Mouse (Mus musculus): Measurements from ENCODE around the gene Lrrc8e. TPM values are rescaled to one million over a fixed set of nuclear protein-coding genes. Genes with fewer than 3 reads are reported as not detected.

The Lrrc8e gene
- polyA plus RNA-seq, 1 experiment: not detected

DNA sequence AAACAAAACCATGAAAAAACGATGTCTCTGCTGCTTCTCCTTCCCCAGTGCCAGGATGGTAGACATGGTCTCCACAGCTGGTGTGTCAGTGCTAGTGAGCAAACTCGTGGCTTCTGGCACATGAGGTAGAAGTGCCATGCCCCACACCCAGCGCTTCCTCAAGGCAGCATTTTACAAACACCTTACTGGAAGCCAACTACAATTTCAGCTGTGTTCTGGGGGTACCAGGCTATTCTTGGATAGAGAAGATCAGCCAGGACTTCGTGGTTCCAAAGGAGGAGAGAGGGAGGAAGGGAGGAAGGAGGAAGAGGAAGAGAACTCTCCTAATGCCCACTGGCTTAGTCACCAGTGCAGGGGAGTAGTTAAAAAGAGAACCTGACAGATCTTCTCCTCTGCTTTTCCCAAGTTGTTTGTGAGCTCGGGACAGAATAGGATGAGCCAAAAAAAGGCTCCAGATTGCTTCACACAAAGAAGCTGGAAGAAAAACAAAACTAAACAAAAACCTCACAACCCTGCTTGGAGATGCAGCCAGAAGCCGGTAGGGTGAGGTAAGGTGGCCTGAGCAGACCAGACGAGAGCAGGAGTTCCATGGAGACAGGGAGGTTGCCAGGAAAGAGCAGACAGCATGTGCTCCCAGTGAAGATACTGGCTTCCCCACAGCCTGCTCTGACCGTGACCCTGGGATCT is 36.6 kb downstream of the Lrrc8e start:
- Histone ChIP-seq H3K4me3 (replicated peaks; ENCODE audit: insufficient read depth, low read depth, low read length) (no peak overlapping the region), H3K27ac (ENCODE audit: insufficient read depth, low read length) (no peak overlapping the region), H3K27me3 (ENCODE audit: control insufficient read depth, insufficient read depth, low read length) (no peaks in the 10 kb centered on the region), H3K4me1 (ENCODE audit: control insufficient read depth, insufficient read depth, low read length) (peaks cover 5% of the 10 kb centered on the region; the same call in 1 of the 2 replicates)
- WGBS: 78% methylated on average over 8 of the region's 8 CpGs
- DNase-seq: no peak
- TF ChIP-seq CTCF (IDR thresholded peaks at IDR 0.05; ENCODE audit: borderline replicate concordance, insufficient read depth, low read depth, low read length): no peak
- no peak for TF ChIP-seq POLR2A (IDR thresholded peaks at IDR 0.05; ENCODE audit: borderline replicate concordance, insufficient read depth, low read length)

DNA sequence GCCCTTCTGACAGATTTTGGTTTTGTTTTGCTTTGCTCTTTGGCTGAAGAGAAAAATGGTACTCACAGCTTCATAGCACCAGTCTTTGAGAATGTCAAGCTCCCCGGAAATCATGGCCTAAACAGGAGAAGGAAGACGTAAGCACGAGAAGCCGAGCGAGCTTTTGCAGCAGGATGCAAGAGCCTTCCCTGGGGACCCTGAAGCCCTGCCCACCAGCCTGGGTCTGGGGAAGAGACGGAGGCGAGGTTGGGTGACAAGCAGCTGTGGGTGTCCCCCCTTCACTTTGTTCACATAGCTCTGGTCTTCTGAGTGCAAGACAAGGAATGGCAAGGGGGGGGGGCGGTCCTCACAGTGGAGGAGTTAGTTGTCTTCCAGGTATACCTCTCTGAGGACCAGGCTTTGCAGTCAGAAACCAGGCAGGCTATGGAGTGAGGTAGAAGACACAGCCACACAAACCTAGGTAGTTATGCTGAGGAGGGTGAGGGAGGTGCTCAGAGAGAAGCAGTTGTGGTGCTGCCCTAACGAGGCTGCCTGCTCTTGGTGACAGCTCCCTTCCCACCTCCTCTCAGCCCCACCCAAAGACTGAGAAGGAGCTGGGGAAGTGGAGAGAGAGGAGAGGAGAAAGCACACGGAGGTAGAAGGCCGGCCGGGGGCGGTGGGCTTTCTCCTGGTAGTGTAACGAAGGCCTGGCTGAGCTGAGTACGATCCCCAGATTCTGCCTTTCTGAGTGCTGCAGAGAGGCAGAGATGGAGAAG is 38.7 kb downstream of the Lrrc8e start:
- H3K4me3 ChIP-seq (replicated peaks; ENCODE audit: insufficient read depth, low read depth, low read length): no peak overlapping the region
- 92% methylated on average over 15 of the region's 15 CpGs for WGBS
- no peak overlapping the region for H3K27ac ChIP-seq (ENCODE audit: insufficient read depth, low read length)

DNA sequence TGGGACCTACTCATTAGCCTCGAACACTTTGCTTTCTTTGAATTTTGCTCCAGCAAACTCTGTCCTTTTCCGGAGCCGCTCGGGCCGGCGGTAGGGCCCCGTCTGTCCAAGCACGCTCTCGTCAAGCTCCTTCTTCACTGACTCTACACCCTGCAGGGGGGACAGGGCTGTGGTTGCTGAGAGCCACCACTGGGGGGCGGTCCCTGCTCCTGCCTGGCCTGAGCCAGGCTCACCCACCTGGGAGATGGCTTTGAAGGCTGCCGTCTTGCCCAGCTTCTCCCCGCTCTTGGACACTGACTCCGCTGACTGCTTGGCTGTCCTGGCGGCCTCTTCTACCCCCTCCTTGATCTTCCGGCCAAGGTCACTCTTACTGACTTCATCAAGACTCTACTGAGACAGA is 41.0 kb downstream of the Lrrc8e start:
- Histone ChIP-seq H3K4me3 (replicated peaks; ENCODE audit: insufficient read depth, low read depth, low read length) (no peak overlapping the region), H3K27me3 (ENCODE audit: control insufficient read depth, insufficient read depth, low read length) (no peaks in the 10 kb centered on the region), H3K4me1 (ENCODE audit: control insufficient read depth, insufficient read depth, low read length) (no peaks in the 10 kb centered on the region), H3K27ac (ENCODE audit: insufficient read depth, low read length) (no peak overlapping the region)
- 65% methylated on average over 15 of the region's 15 CpGs for WGBS
- peak; percentile 28; the same call in 1 of the 2 replicates for TF ChIP-seq CTCF (IDR thresholded peaks at IDR 0.05; ENCODE audit: borderline replicate concordance, insufficient read depth, low read depth, low read length)
- TF ChIP-seq POLR2A (IDR thresholded peaks at IDR 0.05; ENCODE audit: borderline replicate concordance, insufficient read depth, low read length): no peak
- no peak for DNase-seq

More for the DNA sequence above, 38.7 kb downstream of the Lrrc8e start:
- Histone ChIP-seq H3K27me3 (ENCODE audit: control insufficient read depth, insufficient read depth, low read length) (no peaks in the 10 kb centered on the region), H3K4me1 (ENCODE audit: control insufficient read depth, insufficient read depth, low read length) (no peaks in the 10 kb centered on the region)
- DNase-seq: no peak
- TF ChIP-seq CTCF (IDR thresholded peaks at IDR 0.05; ENCODE audit: borderline replicate concordance, insufficient read depth, low read depth, low read length) (no peak), POLR2A (IDR thresholded peaks at IDR 0.05; ENCODE audit: borderline replicate concordance, insufficient read depth, low read length) (no peak)

DNA sequence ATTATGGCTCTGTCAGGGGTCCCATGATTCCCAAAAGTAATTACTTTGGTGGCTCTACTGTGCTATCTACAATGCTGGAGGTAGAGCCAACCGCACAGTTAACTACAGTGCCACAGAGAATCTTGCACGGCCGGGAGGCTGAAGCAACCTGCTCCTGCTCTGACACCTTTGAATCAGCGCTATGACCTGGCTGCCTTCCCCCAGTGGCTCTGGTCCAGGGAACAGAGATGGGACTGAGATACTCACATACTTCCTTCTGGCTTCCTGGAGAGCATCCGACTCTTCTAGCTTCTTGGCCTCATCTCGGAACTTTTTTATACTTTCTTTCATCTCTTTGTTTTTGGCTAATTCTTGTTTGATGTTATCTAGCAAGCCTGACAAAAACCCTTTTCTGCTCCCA is 43.0 kb downstream of the Lrrc8e start:
- 31% methylated on average over 6 of the region's 6 CpGs for WGBS
- TF ChIP-seq CTCF (IDR thresholded peaks at IDR 0.05; ENCODE audit: borderline replicate concordance, insufficient read depth, low read depth, low read length): no peak
- TF ChIP-seq POLR2A (IDR thresholded peaks at IDR 0.05; ENCODE audit: borderline replicate concordance, insufficient read depth, low read length): no peak
- H3K4me3 ChIP-seq (replicated peaks; ENCODE audit: insufficient read depth, low read depth, low read length): no peak overlapping the region
- H3K27me3 ChIP-seq (ENCODE audit: control insufficient read depth, insufficient read depth, low read length): no peaks in the 10 kb centered on the region
- peaks cover under 1% of the 10 kb centered on the region; the same call in 1 of the 2 replicates for H3K4me1 ChIP-seq (ENCODE audit: control insufficient read depth, insufficient read depth, low read length)
- no peak for DNase-seq
- H3K27ac ChIP-seq (ENCODE audit: insufficient read depth, low read length): no peak overlapping the region

DNA sequence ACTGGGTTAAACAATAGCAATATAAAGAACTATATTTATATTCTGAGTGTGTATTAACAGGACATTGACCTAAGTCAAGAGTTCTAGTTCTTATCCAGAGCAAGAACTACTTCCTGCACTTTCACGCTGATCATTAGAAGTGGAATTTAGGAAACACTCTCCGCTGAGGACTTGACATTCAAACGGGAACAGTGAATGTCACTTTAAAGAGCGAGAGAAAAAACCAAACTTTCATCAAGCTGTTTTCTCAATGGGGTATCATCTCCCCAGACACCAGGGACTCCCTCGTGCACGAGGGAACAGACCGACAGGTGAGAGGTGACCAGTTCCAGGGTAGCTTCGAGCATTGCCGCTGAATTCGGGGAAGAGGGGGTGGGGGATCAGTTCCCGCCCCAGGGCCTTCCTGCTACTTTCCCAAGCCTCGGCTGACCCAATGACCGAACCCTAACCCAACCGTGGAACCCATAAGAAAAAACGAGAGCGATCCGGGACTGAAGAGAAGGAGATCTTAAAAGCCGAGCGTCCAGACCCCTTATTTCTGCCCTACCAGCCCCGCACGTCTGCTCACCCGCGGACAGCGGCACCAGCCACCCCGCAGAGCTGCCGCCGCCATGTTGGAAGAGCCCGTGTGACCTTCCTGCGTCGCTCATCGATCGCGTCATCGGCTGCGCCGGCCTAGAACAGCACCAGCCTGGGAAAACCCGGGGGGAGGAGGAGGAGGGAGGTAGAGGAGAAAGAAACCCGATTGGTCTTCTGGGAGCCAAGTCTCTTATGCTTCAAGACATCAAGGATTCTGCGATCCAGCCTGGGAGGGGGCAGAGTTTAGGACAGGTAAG is 48.9 kb downstream of the Lrrc8e start, which contains the start of gene Timm44:
Gene Timm44 (minus strand): TSS at position 639 of the 836 bp plus-strand sequence.
- Histone ChIP-seq H3K4me3 (replicated peaks; ENCODE audit: insufficient read depth, low read depth, low read length) (peak within 1 kb of the TSS; percentile 86), H3K27ac (ENCODE audit: insufficient read depth, low read length) (peak within 1 kb of the TSS; percentile 76), H3K4me1 (ENCODE audit: control insufficient read depth, insufficient read depth, low read length) (peaks cover 2% of the 10 kb centered on the region; the same call in 1 of the 2 replicates), H3K27me3 (ENCODE audit: control insufficient read depth, insufficient read depth, low read length) (no peaks in the 10 kb centered on the region)
- peak; percentile 95 to 98 for DNase-seq
- peak; percentile 80; the same call in 1 of the 2 replicates for TF ChIP-seq POLR2A (IDR thresholded peaks at IDR 0.05; ENCODE audit: borderline replicate concordance, insufficient read depth, low read length)
- TF ChIP-seq CTCF (IDR thresholded peaks at IDR 0.05; ENCODE audit: borderline replicate concordance, insufficient read depth, low read depth, low read length): no peak
- under 1% methylated on average over 39 of the region's 39 CpGs for WGBS

DNA sequence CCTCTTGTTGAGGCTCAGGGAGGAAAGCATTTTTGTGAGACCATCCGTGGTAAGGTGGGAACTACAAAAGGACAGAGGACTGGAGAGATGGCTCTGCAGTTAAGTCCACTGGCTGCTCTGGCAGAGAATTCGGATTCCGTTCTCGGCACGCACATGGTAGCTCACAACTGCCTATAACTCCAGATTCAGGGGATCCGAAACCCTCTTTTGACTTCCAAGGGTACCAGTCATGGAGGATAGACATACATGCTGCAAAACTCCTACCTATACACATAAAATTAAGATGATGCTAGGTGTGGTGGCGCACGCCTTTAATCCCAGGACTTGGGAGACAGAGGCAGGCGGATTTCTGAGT is 49.5 kb downstream of the Lrrc8e start:
- H3K27me3 ChIP-seq (ENCODE audit: control insufficient read depth, insufficient read depth, low read length): no peaks in the 10 kb centered on the region
- peak overlapping the region; percentile 86 for H3K4me3 ChIP-seq (replicated peaks; ENCODE audit: insufficient read depth, low read depth, low read length)
- no peak for DNase-seq
- H3K4me1 ChIP-seq (ENCODE audit: control insufficient read depth, insufficient read depth, low read length): peaks cover 2% of the 10 kb centered on the region; the same call in 1 of the 2 replicates
- WGBS: 20% methylated on average over 9 of the region's 9 CpGs
- H3K27ac ChIP-seq (ENCODE audit: insufficient read depth, low read length): peak overlapping the region; percentile 76
- TF ChIP-seq CTCF (IDR thresholded peaks at IDR 0.05; ENCODE audit: borderline replicate concordance, insufficient read depth, low read depth, low read length) (no peak), POLR2A (IDR thresholded peaks at IDR 0.05; ENCODE audit: borderline replicate concordance, insufficient read depth, low read length) (no peak)

Other genes starting within 250 kb of the Lrrc8e start
- gene Cd209f, start 121.0 kb upstream of the Lrrc8e start, polyA plus RNA-seq (2012; rRNA removed): 0.38 and 0.46 TPM in 2 replicates
- 0.20 and 0.21 TPM in 2 replicates for gene Cd209g, start 92.7 kb upstream of the Lrrc8e start, polyA plus RNA-seq (2012; rRNA removed)
- 66.5 and 73.3 TPM in 2 replicates for gene Evi5l, start 60.3 kb upstream of the Lrrc8e start, polyA plus RNA-seq (2012; rRNA removed)
- gene Prr36, start 9.4 kb upstream of the Lrrc8e start, polyA plus RNA-seq (2012; rRNA removed): 8.2 and 8.6 TPM in 2 replicates
- gene Map2k7, start 11.9 kb downstream of the Lrrc8e start, polyA plus RNA-seq (2012; rRNA removed): 85.2 and 86.7 TPM in 2 replicates
- 8.6 and 9.4 TPM in 2 replicates for gene Gm49320, start 12.0 kb downstream of the Lrrc8e start, polyA plus RNA-seq (2012; rRNA removed)
- 32.6 and 39.8 TPM in 2 replicates for gene Tgfbr3l, start 21.4 kb downstream of the Lrrc8e start, polyA plus RNA-seq (2012; rRNA removed)
- gene Snapc2, start 26.3 kb downstream of the Lrrc8e start, polyA plus RNA-seq (2012; rRNA removed): 43.8 and 47.0 TPM in 2 replicates
- 21.8 and 24.1 TPM in 2 replicates for gene Ctxn1, start 32.4 kb downstream of the Lrrc8e start, polyA plus RNA-seq (2012; rRNA removed)
- gene Timm44, start 49.1 kb downstream of the Lrrc8e start, polyA plus RNA-seq (2012; rRNA removed): 91.5 and 98.4 TPM in 2 replicates
- 16.9 and 17.2 TPM in 2 replicates for gene Ccl25, start 98.4 kb downstream of the Lrrc8e start, polyA plus RNA-seq (2012; rRNA removed)
- 36.8 and 37.3 TPM in 2 replicates for gene Elavl1, start 98.6 kb downstream of the Lrrc8e start, polyA plus RNA-seq (2012; rRNA removed)